Mouse (Mus musculus) bone marrow macrophage, adult 2 months (primary cell): ENCODE results near the gene Dph2.

ENCODE experiments used
- CTCF ChIP-seq: IDR thresholded peaks from 2 replicates; pipeline ENCODE4 v1.5.1; 2012; ENCODE audit warnings: low read depth, mild to moderate bottlenecking, low read length, moderate library complexity
- POLR2A ChIP-seq: IDR thresholded peaks from 2 replicates; pipeline ENCODE4 v1.6.1; 2012; ENCODE audit warnings: mild to moderate bottlenecking, low read depth, low read length, borderline replicate concordance

- TF ChIP-seq POLR2A (no peak), CTCF (no peak)
Measured at GRCm38 (mm10) chr4:117840821-117841220, 51.0 kb downstream of the Dph2 start.
